Mouse (Mus musculus): ENCODE measurements around the gene Ccdc180.

Ccdc180 gene

GRCm38 (mm10) chr4:45911876-45912275 is 21.8 kb downstream of the Ccdc180 start:
- no peak for DNase-seq

DNA sequence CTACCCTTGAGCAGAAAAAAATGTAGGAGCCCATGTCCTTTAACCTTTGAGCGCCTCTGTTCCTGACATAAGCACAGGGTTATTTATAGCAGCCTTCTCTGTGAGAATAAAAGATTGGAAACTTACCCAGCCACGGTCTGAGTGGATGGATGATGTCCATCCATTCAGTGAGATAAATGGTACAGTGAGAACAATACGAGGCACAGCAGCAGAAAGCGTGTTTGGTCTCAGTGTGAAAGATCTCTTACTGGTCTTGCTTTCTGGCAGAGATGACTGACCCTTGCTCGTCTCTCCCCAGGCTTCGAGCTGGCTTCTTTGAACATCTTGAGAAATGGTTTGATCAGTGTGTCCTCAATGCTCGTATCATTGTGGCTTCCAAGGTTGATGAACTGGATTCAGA is 27.0 kb downstream of the Ccdc180 start:
- DNase-seq: peak; percentile 42

DNA sequence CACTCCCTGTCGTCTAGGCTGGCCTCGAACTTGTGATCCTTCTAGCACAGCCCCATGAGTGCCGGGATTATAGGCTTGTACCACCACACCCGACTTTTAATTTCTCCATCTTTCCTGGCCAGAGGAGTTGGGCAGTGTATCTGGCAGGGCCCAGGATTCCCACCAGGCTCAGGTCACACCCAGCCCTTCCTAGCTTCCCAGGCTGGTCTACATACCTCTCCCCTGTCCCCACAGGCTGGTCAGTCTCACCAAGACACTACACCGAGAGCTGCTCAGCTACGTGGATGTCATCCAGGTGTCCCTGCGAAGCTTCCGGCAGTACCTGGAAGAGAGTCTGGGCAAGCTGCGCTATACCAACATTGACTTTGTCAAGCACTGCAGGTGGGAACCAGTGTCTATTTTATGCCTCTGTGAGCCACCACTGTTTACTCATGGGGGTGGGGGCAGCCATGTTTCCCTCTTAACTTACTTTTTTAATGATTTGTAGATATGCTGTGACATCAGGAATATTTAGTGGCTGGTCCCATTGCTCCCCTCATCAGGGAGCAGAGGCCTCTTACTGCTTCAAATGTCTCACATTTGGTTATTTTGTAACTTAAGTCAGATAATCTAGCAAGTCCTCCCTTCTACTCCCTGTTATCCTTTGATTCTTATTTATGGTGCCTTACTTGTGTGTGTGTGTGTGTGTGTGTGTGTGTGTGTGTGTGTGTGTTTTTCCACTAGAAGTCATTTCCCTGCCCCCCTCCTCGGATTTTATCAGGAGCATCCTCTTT is 31.7 kb downstream of the Ccdc180 start:
- DNase-seq: no peak

GRCm38 (mm10) chr4:45924011-45924410 is 33.9 kb downstream of the Ccdc180 start:
- DNase-seq: no peak

- DNase-seq: no peak
Measured at GRCm38 (mm10) chr4:45928561-45928960, 38.5 kb downstream of the Ccdc180 start.

GRCm38 (mm10) chr4:45941628-45942044 is 51.5 kb downstream of the Ccdc180 start:
- peak; percentile 74 for DNase-seq

DNA sequence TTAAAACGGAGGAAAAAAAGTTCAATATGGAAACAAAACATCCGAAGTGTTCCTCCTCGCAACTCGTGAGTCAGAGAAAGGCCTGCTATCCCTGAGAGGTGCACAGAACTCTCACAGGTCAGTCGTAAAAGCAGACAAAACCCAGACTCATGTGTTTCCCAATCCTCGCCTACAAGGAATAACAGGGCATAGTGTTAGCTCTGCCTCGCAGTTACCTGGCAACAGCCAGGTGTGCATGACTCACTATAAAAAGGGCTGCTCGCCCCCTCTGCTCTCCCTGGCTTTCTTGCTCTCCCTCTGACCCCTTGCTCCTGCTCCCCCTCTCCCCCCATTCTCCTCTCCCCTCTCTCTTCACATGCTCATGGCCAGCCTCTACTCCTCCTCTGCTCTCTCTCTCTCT is 57.6 kb downstream of the Ccdc180 start:
- DNase-seq: no peak

GRCm38 (mm10) chr4:45949109-45949848 is 59.2 kb downstream of the Ccdc180 start:
- peak; percentile 58 for DNase-seq

- DNase-seq: no peak
Measured at GRCm38 (mm10) chr4:45951830-45952229, 61.7 kb downstream of the Ccdc180 start.

- no peak for DNase-seq
Measured at GRCm38 (mm10) chr4:45953025-45953919, 63.2 kb downstream of the Ccdc180 start.

- DNase-seq: no peak
Measured at GRCm38 (mm10) chr4:45955235-45955634, 65.1 kb downstream of the Ccdc180 start.

- DNase-seq: no peak
Measured at GRCm38 (mm10) chr4:45956131-45956530, 66.0 kb downstream of the Ccdc180 start.

GRCm38 (mm10) chr4:45956706-45957105 is 66.6 kb downstream of the Ccdc180 start:
- no peak for DNase-seq

DNA sequence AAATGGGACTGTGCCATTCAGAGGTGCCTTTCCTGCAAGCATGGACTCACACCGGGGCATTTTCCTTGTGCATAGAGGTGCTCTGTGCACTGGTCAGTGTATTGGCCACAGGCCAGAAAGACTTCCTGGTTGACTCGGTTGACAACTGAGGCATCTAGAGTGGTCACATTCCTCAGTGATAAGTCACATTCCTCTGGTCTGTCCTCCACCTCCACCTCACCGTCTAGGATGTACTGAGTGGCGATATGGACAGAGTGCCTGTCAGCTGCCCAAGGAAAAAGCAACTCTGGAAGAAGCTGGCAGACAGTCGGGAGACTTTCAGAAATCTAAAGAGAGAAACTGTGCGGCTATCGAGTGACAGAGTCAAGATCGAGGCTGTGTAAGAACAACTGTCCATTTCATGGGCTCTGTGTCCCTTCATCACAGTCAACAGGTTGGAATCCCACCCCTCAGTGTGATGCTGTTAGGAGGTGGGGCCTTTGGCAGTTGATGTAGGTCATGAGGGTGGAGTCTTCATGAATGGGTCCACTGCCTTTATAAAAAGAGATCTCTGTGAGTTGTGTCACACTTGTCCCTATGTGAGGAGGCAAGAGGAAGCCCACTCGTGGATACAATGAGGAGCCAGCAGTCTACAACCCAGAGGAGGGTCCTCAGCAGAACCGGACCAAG is 74.8 kb downstream of the Ccdc180 start, which contains the start of gene Tdrd7:
TSS of gene Tdrd7 (plus strand) at position 564 of the 669 bp plus-strand sequence.
- peak; percentile 57 for DNase-seq

GRCm38 (mm10) chr4:45965737-45966447 is 75.8 kb downstream of the Ccdc180 start:
- DNase-seq: peak; percentile 67

DNA sequence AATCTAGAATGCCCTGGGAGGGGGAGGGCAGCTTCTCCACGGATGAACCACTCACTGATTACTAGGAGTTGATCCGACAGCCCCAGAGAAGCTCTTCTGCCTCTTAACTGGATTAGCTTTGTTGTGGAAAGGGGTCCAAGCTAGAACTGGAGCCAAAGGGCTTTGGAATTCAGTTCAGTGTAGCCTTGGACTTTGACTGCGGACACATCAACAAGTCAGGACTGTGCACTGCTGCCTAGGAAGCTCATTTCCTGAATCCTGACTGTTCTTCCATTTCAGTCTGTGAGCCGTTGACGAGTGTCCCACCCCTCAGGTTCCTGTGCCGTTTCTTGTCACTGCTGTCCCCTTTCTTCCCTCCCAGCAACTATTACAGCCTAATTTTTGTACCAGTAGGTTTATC is 76.6 kb downstream of the Ccdc180 start:
- no peak for DNase-seq

GRCm38 (mm10) chr4:45967479-45968341 is 77.6 kb downstream of the Ccdc180 start:
- DNase-seq: no peak

- DNase-seq: no peak
Measured at GRCm38 (mm10) chr4:45969051-45969450, 78.9 kb downstream of the Ccdc180 start.

- no peak for DNase-seq
Measured at GRCm38 (mm10) chr4:45970048-45970560, 80.0 kb downstream of the Ccdc180 start.

DNA sequence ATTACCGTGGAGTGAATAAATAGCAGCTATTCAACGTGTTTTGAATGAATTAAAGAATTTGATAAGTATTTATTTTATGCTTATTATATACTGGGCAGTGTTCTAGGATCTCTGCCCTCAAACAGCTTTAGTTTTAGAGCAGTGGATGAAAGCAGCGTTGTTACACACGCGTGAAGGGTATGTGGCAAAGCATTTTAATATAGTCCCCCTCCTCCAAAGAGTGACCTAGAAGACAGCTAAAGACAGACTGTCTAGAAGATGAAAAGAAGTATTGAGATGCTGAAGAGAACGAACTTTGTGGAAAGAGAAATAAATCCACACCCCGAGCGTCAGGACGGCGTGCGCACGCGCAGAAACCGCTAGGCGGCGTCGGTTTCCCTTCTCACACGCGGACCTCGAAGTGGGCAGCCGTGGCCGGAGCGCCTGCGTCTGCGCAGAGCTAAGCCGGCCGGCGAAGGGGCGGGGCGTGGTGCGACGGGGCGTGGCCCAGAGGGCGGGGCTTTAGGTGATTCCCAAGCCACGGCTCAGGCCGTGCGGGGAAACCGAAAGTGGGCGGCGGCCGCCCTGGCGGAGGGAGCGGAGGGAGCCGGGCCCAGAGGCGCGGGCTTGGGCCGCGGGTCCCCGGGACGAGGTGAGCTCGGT is 81.8 kb downstream of the Ccdc180 start:
- DNase-seq: peak; percentile 99
